Mouse (Mus musculus) small intestine, adult 10 weeks (tissue): Measurements from ENCODE around the gene Cmtm1. TPM values are rescaled to one million over a fixed set of nuclear protein-coding genes. Genes with fewer than 3 reads are reported as not detected.

Source experiments
- polyA plus RNA-seq: library from polyadenylated mRNA; stranded (reverse); fragments of 350-450 nt; fragmentation: Illumina TruSeq; extraction: RNeasy Lipid Tissue Mini Kit (QIAGEN cat#74804); gene quantifications from one replicate; pipeline ENCODE4 v1.2.3, GENCODE M21; 2014; ENCODE audit warnings: low replicate concordance

Cmtm1 gene
- polyA plus RNA-seq, result not detected

DNA sequence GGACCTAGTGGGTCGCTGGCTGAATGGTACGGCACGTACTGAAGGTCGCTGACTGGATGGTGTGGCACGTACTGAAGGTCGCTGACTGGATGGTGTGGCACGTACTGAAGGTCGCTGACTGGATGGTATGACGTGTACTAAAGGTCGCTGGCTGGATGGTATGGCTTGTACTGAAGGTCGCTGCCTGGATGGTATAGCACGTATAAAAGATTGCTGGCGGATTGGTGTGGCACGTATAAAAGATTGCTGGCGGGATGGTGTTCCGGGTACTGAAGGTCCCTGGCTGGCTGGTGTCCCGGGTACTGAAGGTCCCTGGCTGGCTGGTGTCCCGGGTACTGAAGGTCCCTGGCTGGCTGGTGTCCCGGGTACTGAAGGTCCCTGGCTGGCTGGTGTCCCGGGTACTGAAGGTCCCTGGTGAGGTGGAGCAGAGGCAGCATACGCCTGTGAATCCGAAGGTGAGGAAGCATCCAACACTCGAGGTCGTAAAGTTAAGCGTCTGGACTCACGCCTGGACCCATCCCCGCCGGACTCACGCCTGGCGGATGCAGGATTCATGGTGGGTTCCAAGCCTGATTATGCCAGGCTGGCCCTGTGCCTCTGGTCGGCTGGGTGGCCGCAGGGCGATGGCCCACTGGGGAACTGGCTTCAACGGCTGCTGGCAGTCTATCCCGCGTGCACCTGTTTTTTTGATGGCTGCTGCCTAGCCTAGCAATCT lies at the start of gene Cmtm1, which contains the start of gene Gm45711:
Gene Cmtm1 (minus strand): TSS at position 705 of the 715 bp plus-strand sequence.
Gene Gm45711 (minus strand): TSS at position 641 of the 715 bp plus-strand sequence.

DNA sequence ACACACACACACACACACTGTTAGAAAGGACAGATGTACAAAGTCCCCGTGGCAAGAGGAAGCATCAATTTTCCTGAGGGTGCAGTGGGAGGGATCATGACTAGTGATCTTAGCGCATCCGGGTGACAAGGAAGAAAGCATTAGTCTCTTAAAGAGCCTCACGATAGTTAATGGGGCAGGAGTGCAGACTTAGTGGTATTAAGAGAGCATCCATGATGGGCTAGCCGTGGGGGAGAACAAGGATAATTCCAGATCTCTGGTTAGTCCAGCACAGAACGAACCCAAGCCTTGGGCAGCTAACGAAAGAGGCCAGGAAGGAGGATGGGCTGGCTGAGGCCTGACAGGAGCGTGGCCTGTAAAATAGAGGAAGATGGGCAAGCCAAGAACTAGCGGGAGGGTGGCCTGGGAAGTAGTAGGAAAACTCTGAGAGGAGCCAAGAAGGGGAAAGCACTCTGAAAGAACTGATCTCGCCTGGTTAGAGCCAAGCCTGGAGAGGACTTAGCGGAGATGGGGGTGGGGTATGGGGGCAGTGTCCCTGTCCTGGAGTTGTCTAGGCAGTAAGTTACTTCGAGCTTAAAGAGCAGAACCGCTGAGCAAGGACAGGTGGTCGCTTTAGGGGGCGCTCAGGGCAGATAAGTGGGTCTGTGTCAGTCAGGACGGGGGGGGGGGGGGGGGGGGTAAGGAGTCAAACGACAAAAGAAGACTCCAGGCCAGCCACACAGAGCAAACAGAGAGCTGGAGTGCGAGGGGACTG lies 29.5 kb upstream of the Cmtm1 start, which contains the start of gene Cmtm3:
Gene Cmtm3 (plus strand): TSS at position 182 of the 754 bp plus-strand sequence.

DNA sequence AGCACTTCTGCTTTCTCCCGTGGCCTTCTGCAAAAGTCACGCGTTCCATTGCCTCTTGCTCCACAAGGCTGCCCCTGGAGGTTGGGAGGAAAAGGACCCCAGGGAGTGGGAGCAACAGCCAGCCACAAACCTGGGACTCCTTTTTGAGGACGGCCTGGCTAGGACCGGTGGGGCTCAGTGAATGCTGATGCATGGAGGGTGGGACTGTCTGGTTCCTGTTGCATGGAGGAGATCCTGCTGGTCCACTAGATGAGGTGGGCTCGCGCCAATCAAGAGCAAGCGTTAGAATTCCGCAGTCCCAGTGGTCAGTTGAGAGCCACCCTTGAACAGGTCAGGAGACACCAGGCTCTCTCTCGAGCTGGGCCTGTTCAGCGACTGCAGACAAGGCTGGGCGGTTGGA lies 12.0 kb upstream of the Cmtm1 start, which contains the start of gene Cmtm2b:
Gene Cmtm2b (plus strand): TSS at position 301 of the 400 bp plus-strand sequence.

DNA sequence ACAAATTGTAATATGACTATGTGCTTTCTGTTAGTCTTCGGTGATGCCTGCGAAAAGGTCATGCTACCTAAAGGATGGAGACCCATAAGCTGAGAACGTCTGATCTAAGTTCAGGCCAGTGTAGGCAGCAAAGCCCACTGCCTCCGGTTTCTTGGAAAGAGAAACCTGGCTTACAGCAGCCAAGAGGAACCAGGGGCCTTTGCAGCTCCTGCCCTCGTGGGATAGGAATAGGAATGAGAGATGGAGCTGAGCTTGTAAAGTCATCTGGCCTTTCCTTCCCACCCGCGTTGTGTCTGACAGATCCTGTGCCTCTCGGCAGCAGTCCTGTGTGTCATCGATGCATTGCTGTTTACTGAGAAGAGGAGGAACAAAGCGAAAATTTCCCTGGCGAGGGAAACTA lies 11.3 kb upstream of the Cmtm1 start, which contains the start of gene Gm11020:
Gene Gm11020 (plus strand): TSS at position 301 of the 400 bp plus-strand sequence.

GRCm38 (mm10) chr8:104293081-104293480 lies 16.9 kb downstream of the Cmtm1 start, which contains the start of gene Cmtm2a:
Cmtm2a (minus strand) TSS chr8:104293181.

GRCm38 (mm10) chr8:104250439-104251367 lies 59.2 kb downstream of the Cmtm1 start, which contains the start of gene Cklf:
Cklf (plus strand) TSS chr8:104250861.

GRCm38 (mm10) chr8:104248276-104248675 lies 61.7 kb downstream of the Cmtm1 start, which contains the start of gene Tk2:
Tk2 (minus strand) TSS chr8:104248558.

Other genes starting within 250 kb of the Cmtm1 start
- gene Cdh5, start 208.5 kb downstream of the Cmtm1 start, polyA plus RNA-seq, result 2.5 TPM
- gene Bean1, start 139.7 kb downstream of the Cmtm1 start, polyA plus RNA-seq, result 0.15 TPM
- gene Tk2, start 61.6 kb downstream of the Cmtm1 start, polyA plus RNA-seq, result 3.3 TPM
- 8.5 TPM for gene Cklf, start 59.3 kb downstream of the Cmtm1 start, polyA plus RNA-seq
- gene Cmtm2a, start 17.0 kb downstream of the Cmtm1 start, polyA plus RNA-seq, result not detected
- not detected for gene Gm45711, start 64 bp downstream of the Cmtm1 start, polyA plus RNA-seq
- gene Gm11020, start 11.4 kb upstream of the Cmtm1 start, polyA plus RNA-seq, result not detected
- not detected for gene Cmtm2b, start 12.1 kb upstream of the Cmtm1 start, polyA plus RNA-seq
- 4.5 TPM for gene Cmtm3, start 29.3 kb upstream of the Cmtm1 start, polyA plus RNA-seq
- gene Cmtm4, start 85.7 kb upstream of the Cmtm1 start, polyA plus RNA-seq, result 61.4 TPM
- gene Dync1li2, start 132.9 kb upstream of the Cmtm1 start, polyA plus RNA-seq, result 50.8 TPM
- 0.33 TPM for gene Terb1, start 199.8 kb upstream of the Cmtm1 start, polyA plus RNA-seq
- gene Nae1, start 224.5 kb upstream of the Cmtm1 start, polyA plus RNA-seq, result 412 TPM
- 0.41 TPM for gene Car7, start 224.5 kb upstream of the Cmtm1 start, polyA plus RNA-seq